Mouse (Mus musculus) small intestine, adult 2 months (tissue): ENCODE measurements around the gene Ang.

Source experiments
- CTCF ChIP-seq: fragments of 200-500 bp; IDR thresholded peaks from 2 replicates; pipeline ENCODE4 v1.5.1; 2012; ENCODE audit warnings: low read depth, mild to moderate bottlenecking, control low read depth, inconsistent platforms, low read length, moderate library complexity, mixed read lengths; ENCODE audit not compliant: insufficient replicate concordance, insufficient read length; ENCODE audit errors: extremely low read depth
- POLR2A ChIP-seq: fragments of 200-500 bp; IDR thresholded peaks from 2 replicates; pipeline ENCODE4 v1.6.1; 2012; ENCODE audit warnings: low read depth, mild to moderate bottlenecking, control low read depth, inconsistent platforms, low read length, moderate library complexity

DNA sequence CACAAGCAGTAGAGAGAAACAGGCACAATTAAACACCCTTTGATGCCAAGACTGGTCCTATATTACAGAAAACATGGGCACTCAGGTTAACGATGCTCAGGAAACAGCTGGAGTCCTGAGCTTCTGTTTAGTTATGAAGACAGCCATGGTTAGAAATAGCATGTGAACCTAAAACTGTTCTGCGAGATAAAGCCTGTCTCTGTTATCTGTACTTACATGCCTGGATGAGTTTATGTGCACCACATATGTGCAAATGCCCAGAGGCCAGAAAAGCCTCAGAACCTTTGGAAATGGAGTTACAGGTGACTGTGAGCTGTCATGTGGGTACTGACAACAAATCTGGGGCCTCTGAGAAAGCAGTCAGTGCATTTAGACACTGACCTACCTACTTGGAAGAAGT lies 53.0 kb downstream of the Ang start:
- TF ChIP-seq CTCF (no peak), POLR2A (no peak)
